Mouse (Mus musculus) kidney, adult 2 months (tissue): ENCODE measurements around the gene Trank1.

Experiments used
- CTCF ChIP-seq: fragments of 200-500 bp; conservative IDR thresholded peaks from 2 replicates; pipeline ENCODE4 v1.5.1; 2011; ENCODE audit warnings: low read depth, mild to moderate bottlenecking, control low read depth, low read length, moderate library complexity, mixed read lengths; ENCODE audit not compliant: insufficient read depth, insufficient read length
- POLR2A ChIP-seq: fragments of 200-500 bp; IDR thresholded peaks from one replicate; pipeline ENCODE4 v1.6.1; 2011; ENCODE audit warnings: low read depth, low read length, control low read depth

- TF ChIP-seq POLR2A (no peak), CTCF (no peak)
These were observed 18.3 kb downstream of the Trank1 start for GRCm38 (mm10) chr9:111329881-111330280.
